Mouse (Mus musculus): Measurements from ENCODE around the gene Fam20a. TPM values are rescaled to one million over a fixed set of nuclear protein-coding genes. Genes with fewer than 3 reads are reported as not detected.

The Fam20a gene
- total RNA-seq (2014; rRNA removed) (6.9 and 13.2 TPM in 2 replicates), polyA plus RNA-seq (2012; rRNA removed) (30.6 and 34.8 TPM in 2 replicates)

DNA sequence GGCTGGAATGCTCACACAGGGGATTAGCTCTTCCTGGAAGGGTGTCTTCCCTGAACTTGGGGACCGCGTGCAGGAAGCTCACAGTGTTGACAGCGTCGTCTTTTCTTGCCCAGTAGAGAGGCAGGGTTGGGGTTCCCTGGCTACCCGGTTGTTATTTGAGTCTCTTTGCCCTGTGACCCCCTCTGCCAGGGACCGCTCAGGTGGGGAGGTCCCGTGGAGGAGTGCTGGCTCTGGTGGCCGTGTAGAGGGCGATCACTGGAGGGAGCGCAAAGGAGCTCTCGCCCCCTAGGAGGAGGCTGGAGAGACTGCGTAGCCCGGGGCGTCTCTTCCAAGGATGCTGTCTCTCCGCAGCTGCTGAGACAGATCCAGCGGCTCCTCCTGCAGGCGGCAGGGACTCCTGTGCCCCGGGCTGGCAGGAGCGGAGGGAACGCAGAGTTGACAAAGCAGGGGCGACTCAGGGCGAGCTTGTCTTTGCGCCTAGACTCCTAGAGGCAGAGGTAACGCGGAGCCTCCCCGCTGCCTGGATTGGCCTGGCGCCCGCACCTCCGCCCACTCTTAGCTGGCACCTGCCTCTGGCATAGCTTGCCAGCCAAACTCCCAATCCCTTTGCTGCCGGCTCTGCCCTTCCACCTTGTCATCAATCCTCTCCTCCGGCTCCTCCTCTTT, at the start of gene Fam20a:
Fam20a (minus strand) TSS at position 499 of the 666 bp plus-strand sequence.
- Histone ChIP-seq H3K79me2 (ENCODE audit: control insufficient read depth, insufficient read depth, low read length) (peaks cover 3% of the 10 kb centered on the region; the same call in 1 of the 2 replicates), H3K9ac (ENCODE audit: low read depth, low read length) (peak within 1 kb of the TSS; percentile 95), H3K27me3 (ENCODE audit: control insufficient read depth, insufficient read depth, low read length) (no peaks in the 10 kb centered on the region), H3K4me1 (ENCODE audit: control insufficient read depth, insufficient read depth, low read length) (peaks cover 21% of the 10 kb centered on the region), H3K4me3 (ENCODE audit: insufficient read depth, low read depth, low read length) (peak within 1 kb of the TSS; percentile 83), H3K27ac (replicated peaks; ENCODE audit: insufficient read depth, low read depth, low read length) (peak within 1 kb of the TSS; percentile 99), H3K36me3 (ENCODE audit: control insufficient read depth, insufficient read depth, low read length) (no peaks in the 10 kb centered on the region)
- TF ChIP-seq POLR2A (IDR thresholded peaks at IDR 0.05; ENCODE audit: extremely low read depth, insufficient read depth, low read length) (peak; percentile 65; the same call in 1 of the 2 replicates), CTCF (IDR thresholded peaks at IDR 0.05; ENCODE audit: low read depth, low read length) (peak; percentile 52)
- WGBS: under 1% methylated on average over 31 of the region's 31 CpGs
- DNase-seq (ENCODE audit: extremely low read depth, low read depth, low spot score): peak; percentile 88

DNA sequence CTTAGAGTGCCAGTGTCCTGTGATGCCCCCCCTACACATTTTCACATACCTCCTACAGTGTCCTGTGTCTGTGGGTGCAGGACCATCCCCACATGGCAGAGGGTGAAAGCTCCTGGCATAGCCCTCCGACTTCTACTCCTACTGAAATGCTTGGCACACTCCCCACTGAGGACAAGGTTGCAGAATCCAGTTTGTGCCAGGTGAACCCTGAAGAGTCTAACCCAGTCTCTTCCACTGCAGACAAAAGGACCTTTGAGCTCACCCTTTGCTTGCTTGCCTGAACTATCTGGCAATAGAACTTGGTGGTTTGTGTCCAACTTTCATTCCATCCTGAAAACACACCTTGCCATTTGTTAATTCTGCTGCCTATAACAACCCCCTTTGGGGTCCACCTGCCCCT, 49.3 kb upstream of the Fam20a start:
- TF ChIP-seq CTCF (IDR thresholded peaks at IDR 0.05; ENCODE audit: low read depth, low read length): no peak
- no peak for TF ChIP-seq POLR2A (IDR thresholded peaks at IDR 0.05; ENCODE audit: extremely low read depth, insufficient read depth, low read length)
- H3K36me3 ChIP-seq (ENCODE audit: control insufficient read depth, insufficient read depth, low read length): no peaks in the 10 kb centered on the region
- no peaks in the 10 kb centered on the region for H3K79me2 ChIP-seq (ENCODE audit: control insufficient read depth, insufficient read depth, low read length)
- H3K27me3 ChIP-seq (ENCODE audit: control insufficient read depth, insufficient read depth, low read length): no peaks in the 10 kb centered on the region
- peak; percentile 94 for DNase-seq (ENCODE audit: extremely low read depth, low read depth, low spot score)
- WGBS: 15% methylated on average over 1 of the region's 1 CpGs
- H3K9ac ChIP-seq (ENCODE audit: low read depth, low read length): no peak overlapping the region
- H3K4me3 ChIP-seq (ENCODE audit: insufficient read depth, low read depth, low read length): no peak overlapping the region
- peaks cover 8% of the 10 kb centered on the region for H3K4me1 ChIP-seq (ENCODE audit: control insufficient read depth, insufficient read depth, low read length)
- H3K27ac ChIP-seq (replicated peaks; ENCODE audit: insufficient read depth, low read depth, low read length): no peak overlapping the region

DNA sequence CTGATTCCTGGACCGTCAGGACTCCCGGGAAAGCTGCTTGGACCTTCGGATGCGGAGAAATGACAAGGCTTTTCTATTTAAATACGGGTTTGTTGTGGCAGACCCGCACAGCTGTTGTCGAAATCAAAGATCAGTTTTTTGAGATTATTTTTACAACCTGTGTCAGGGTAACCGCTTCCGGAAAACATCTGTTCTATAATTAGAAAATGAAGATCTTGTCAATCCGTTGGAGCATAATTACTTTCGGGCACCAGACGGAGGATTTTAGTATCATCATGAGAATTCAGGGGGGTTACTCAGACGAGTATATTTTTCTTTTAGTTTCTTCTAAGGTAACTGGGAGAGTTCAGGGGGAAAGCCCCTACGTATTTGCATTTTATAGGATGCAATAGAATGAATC, 48.1 kb upstream of the Fam20a start:
- Histone ChIP-seq H3K36me3 (ENCODE audit: control insufficient read depth, insufficient read depth, low read length) (no peaks in the 10 kb centered on the region), H3K27ac (replicated peaks; ENCODE audit: insufficient read depth, low read depth, low read length) (no peak overlapping the region), H3K4me3 (ENCODE audit: insufficient read depth, low read depth, low read length) (no peak overlapping the region), H3K27me3 (ENCODE audit: control insufficient read depth, insufficient read depth, low read length) (no peaks in the 10 kb centered on the region), H3K79me2 (ENCODE audit: control insufficient read depth, insufficient read depth, low read length) (no peaks in the 10 kb centered on the region), H3K9ac (ENCODE audit: low read depth, low read length) (no peak overlapping the region), H3K4me1 (ENCODE audit: control insufficient read depth, insufficient read depth, low read length) (peaks cover 8% of the 10 kb centered on the region)
- TF ChIP-seq POLR2A (IDR thresholded peaks at IDR 0.05; ENCODE audit: extremely low read depth, insufficient read depth, low read length): no peak
- no peak for TF ChIP-seq CTCF (IDR thresholded peaks at IDR 0.05; ENCODE audit: low read depth, low read length)
- WGBS: 95% methylated on average over 14 of the region's 14 CpGs
- DNase-seq (ENCODE audit: extremely low read depth, low read depth, low spot score): no peak

DNA sequence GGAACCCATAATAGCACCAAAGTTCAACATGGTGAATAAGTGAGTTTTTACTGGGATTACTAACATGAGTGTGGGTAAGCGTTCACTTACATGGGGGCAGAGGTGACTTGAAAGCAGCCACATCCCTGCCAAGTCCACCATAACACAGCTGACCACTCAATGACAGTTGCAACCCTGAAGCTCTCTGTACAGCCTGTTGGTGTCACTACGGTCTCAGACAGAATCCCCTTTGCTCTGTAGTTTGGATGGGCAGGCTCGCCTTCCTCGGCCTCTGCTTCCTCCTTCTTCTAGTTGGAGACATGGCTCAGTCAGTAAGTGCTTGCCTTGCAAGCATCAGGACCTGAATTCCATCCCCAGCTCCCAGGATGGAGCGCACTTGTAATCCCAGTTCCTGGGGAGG, 47.0 kb upstream of the Fam20a start:
- 83% methylated on average over 5 of the region's 5 CpGs for WGBS
- Histone ChIP-seq H3K4me1 (ENCODE audit: control insufficient read depth, insufficient read depth, low read length) (peaks cover 8% of the 10 kb centered on the region), H3K79me2 (ENCODE audit: control insufficient read depth, insufficient read depth, low read length) (no peaks in the 10 kb centered on the region), H3K36me3 (ENCODE audit: control insufficient read depth, insufficient read depth, low read length) (no peaks in the 10 kb centered on the region), H3K27ac (replicated peaks; ENCODE audit: insufficient read depth, low read depth, low read length) (no peak overlapping the region), H3K4me3 (ENCODE audit: insufficient read depth, low read depth, low read length) (no peak overlapping the region), H3K27me3 (ENCODE audit: control insufficient read depth, insufficient read depth, low read length) (no peaks in the 10 kb centered on the region), H3K9ac (ENCODE audit: low read depth, low read length) (no peak overlapping the region)
- TF ChIP-seq POLR2A (IDR thresholded peaks at IDR 0.05; ENCODE audit: extremely low read depth, insufficient read depth, low read length) (no peak), CTCF (IDR thresholded peaks at IDR 0.05; ENCODE audit: low read depth, low read length) (no peak)
- DNase-seq (ENCODE audit: extremely low read depth, low read depth, low spot score): no peak

DNA sequence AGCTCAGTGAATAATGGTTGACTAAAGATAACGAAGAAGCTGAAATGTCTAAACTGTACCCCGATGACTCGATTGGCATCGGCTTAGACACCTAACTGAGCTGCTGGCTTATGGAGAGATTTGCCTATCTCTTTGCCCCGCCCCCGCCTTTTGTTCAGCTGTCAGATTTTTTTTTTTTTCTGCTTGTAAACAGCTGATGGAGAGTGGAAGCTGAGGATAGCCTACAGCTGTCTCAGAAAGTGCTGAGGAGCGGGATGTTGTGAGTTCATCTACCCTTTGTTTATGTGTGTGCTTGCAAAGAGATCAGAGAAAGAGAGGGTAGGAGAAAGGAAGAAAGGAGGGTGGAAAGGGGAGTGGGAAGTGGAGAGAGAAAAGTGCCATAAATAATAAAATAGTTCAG, 38.0 kb upstream of the Fam20a start:
- DNase-seq (ENCODE audit: extremely low read depth, low read depth, low spot score): no peak
- 0 out of 2 replicates have a peak, but pooled peaks cover 2% of the 10 kb centered on the region for H3K27me3 ChIP-seq (ENCODE audit: control insufficient read depth, insufficient read depth, low read length)
- H3K79me2 ChIP-seq (ENCODE audit: control insufficient read depth, insufficient read depth, low read length): no peaks in the 10 kb centered on the region
- 90% methylated on average over 7 of the region's 7 CpGs for WGBS
- no peak overlapping the region for H3K4me3 ChIP-seq (ENCODE audit: insufficient read depth, low read depth, low read length)
- no peak overlapping the region for H3K9ac ChIP-seq (ENCODE audit: low read depth, low read length)
- peaks cover 3% of the 10 kb centered on the region; the same call in 1 of the 2 replicates for H3K4me1 ChIP-seq (ENCODE audit: control insufficient read depth, insufficient read depth, low read length)
- no peak overlapping the region for H3K27ac ChIP-seq (replicated peaks; ENCODE audit: insufficient read depth, low read depth, low read length)
- H3K36me3 ChIP-seq (ENCODE audit: control insufficient read depth, insufficient read depth, low read length): no peaks in the 10 kb centered on the region
- no peak for TF ChIP-seq CTCF (IDR thresholded peaks at IDR 0.05; ENCODE audit: low read depth, low read length)
- no peak for TF ChIP-seq POLR2A (IDR thresholded peaks at IDR 0.05; ENCODE audit: extremely low read depth, insufficient read depth, low read length)

DNA sequence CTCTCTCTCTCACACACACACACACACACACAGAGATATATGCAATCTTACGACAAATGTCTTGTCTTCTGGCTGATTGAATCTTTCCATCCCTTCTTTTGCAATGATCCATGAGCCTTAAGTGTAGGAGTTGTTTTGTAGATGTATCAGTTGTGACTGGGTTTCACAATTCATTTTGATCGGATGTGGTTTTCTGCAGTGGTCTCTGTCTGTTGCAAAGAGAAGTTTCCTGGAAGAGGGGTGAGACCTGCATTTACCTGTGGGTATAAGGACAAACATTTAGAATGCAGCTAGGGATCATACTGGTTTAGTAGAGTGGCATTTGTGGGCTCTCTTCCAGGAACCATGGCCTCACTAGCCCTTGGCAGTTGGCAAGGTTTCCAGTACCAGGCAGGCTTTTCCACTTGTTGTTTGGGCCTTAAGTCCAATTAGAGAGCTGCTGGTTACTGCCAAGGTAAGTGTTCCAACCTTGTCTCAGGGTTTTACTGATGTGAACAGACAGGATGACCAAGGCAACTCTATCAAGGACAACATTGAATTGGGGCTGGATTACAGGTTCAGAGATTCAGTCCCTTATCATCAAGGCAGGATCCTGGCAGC, 36.6 kb upstream of the Fam20a start:
- peak; percentile 71 for DNase-seq (ENCODE audit: extremely low read depth, low read depth, low spot score)
- Histone ChIP-seq H3K79me2 (ENCODE audit: control insufficient read depth, insufficient read depth, low read length) (no peaks in the 10 kb centered on the region), H3K9ac (ENCODE audit: low read depth, low read length) (no peak overlapping the region), H3K27me3 (ENCODE audit: control insufficient read depth, insufficient read depth, low read length) (0 out of 2 replicates have a peak, but pooled peaks cover 2% of the 10 kb centered on the region), H3K4me3 (ENCODE audit: insufficient read depth, low read depth, low read length) (no peak overlapping the region), H3K36me3 (ENCODE audit: control insufficient read depth, insufficient read depth, low read length) (no peaks in the 10 kb centered on the region), H3K4me1 (ENCODE audit: control insufficient read depth, insufficient read depth, low read length) (peaks cover 3% of the 10 kb centered on the region; the same call in 1 of the 2 replicates), H3K27ac (replicated peaks; ENCODE audit: insufficient read depth, low read depth, low read length) (no peak overlapping the region)
- WGBS: 90% methylated on average over 2 of the region's 2 CpGs
- TF ChIP-seq POLR2A (IDR thresholded peaks at IDR 0.05; ENCODE audit: extremely low read depth, insufficient read depth, low read length) (no peak), CTCF (IDR thresholded peaks at IDR 0.05; ENCODE audit: low read depth, low read length) (no peak)

Data from liver, adult 2 months (tissue).